Mouse (Mus musculus): ENCODE results near the gene Derl3.
A peak's percentile ranks its signal among the peaks of the same experiment; 100 is the strongest.
"Not testable (repeated sequence)": the region's sequence is repeated elsewhere in the genome, so short reads cannot be mapped to it uniquely, and the experiment has no call there.

Derl3 gene

GRCm38 (mm10) chr10:75893089-75893750 lies at the start of gene Derl3:
TSS of gene Derl3 (plus strand) at chr10:75893413.
- DNase-seq = peak; percentile 97 to 99

DNA sequence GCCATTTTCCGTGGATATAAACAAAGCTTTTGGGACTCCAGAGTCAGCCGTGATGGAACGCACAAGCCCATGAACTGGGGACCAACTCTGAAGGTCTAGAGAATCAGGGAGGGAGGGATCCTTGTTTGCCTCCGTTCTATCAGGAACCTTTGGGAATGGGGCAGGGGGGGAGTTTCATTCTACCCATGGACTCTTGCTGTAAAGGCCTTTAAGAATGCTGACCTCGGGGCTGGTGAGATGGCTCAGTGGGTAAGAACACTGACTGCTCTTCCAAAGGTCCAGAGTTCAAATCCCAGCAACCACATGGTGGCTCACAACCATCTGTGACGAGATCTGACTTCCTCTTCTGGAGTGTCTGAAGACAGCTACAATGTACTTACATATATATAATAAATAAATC lies 49.3 kb upstream of the Derl3 start:
- DNase-seq = not testable (repeated sequence)

DNA sequence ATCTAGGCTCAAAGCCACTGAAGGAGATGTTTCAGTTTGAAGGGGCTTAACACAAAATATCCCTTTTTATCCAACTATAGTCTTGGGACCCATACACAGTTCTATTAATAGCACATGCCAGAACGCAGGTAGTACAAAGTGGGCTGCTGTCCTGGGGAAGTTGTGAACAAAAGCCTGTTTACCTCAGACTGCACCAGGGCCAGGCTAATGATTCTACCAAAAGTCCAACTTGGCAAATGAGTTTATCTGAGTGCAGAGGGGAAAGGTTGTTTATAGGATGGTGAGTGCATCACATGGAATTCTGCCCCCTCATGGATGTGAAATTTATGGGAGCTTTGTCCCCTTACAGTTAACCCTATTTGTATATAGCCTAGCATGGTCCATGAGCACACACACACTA lies 48.4 kb upstream of the Derl3 start:
- DNase-seq = peak in 1 of 2 experiments; percentile 15

GRCm38 (mm10) chr10:75845306-75845930 lies 47.8 kb upstream of the Derl3 start:
- DNase-seq = no peak

DNA sequence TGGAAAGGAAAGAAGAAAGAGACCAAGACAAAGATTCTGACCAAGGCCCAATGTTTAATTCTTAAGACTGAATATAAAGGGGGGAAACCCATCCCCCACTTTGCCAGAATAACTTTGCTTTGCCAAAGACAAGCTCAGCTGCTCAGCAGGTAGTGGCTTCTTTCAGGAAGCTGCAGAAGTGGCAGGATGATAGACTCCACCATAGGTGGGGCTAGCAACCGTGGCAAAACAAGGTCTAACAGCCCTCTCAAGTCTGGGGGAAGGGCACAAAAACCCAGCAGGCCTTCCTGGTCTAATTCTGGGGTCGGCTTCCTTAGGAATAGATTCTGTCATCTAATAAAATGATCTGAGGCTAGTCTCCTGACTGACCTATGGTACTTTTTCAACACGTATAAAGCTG lies 44.8 kb upstream of the Derl3 start:
- DNase-seq = no peak

DNA sequence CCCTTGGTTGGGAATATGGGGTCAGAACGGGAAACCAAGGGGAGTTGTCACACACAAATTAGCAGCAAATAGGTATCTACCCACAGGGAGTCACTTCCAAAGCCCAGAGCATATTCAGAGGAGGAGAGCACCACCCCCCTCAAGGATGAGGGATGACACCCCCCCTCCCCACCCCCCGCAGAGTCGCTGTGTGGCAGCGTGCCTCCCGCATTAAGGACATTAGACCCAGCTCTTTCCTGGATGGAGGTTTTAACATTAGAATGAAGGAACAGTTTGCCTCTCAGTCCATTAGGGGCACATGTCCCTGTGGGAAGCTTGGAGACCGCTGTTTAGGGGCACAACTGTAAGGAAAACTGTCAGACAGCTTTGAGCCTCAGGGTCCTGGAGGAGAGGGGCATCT lies 42.1 kb upstream of the Derl3 start:
- DNase-seq = no peak

DNA sequence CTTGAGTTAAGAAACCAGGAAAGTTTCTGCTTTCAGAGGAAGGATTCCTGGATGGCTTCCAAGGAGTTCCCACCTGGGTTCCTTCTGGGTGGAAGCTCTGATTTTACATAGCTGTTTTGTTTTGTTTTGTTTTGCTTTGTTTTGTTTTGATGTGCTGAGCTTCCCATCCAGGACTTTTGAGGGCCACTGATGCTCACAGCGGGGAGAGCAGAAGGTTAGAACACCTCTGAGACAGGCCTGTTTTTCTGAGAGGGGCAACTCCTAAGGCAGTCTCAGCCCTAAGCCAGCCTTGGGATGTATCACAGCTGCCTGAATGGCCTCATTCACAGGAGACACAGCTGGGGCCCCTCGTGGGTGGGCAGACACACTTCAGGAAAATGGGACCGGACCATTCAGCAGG lies 41.5 kb upstream of the Derl3 start:
- no peak for DNase-seq

DNA sequence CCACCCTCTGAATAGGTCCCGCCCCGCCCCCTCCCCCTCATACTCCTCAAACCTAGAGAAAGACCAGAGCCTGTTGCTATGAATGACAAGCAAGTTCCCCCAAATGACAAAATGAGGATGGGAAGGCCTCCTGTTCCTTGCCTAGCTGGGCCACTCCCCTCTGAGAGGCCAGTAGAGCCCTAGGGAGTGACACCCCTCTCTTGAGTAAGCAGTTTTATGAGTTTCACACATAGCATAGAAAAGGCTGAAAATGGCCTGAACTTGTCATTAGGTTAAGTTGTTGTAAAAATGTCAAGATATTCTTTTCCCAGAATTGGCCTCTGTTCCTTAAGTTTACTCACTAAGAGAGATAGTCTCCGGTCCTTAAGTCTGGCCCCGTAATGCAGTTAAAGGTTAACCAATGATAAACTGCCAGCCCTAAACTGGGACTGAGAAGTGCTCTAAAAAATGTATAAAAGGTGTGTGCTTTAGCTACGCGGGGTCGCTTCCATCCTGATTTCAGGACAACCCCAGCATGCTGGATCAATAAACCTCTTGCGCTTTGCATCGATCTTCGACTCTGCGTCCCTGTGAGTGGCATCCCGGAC lies 40.6 kb upstream of the Derl3 start:
- no peak for DNase-seq

- DNase-seq = peak; percentile 88 to 94
Observed at GRCm38 (mm10) chr10:75853452-75853851, 39.8 kb upstream of the Derl3 start.

DNA sequence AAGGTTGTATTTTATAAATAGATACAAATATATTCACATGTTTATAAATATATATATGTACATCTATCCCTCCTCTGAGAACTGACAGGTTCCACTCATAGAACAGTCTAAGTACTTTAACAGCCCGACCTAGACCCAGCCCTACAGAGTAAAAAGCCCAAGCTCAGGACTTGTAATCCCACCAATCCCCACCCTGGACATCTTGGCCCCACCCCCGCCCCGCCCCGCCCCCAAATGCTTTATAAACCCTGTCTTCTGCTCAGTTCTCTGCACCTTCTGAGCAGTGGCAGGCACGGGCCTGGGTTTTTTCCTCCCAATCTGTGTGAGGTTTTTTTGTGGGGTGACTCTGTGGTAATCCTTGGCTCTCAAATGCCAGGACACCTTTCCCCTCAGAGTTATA lies 39.1 kb upstream of the Derl3 start:
- no peak for DNase-seq

DNA sequence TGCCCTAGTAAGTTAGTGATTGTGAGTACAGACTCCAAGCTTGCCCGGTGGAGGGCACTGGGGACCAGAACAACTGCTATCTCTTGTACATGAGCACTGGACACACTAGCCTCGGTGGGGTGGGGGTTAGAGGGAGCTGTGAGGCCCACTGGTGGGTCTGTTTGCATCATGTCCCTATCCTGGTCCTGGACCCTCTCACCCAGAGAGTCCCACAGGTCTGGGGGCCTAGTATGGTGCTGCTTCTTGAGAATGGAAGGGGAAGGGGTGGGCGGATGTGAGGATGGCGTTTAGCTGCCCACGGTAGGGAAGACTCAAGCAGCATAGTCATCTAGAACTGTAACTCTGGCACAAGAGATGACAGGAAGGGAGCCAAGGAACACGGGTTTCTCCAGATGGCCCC lies 38.4 kb upstream of the Derl3 start:
- DNase-seq = no peak

DNA sequence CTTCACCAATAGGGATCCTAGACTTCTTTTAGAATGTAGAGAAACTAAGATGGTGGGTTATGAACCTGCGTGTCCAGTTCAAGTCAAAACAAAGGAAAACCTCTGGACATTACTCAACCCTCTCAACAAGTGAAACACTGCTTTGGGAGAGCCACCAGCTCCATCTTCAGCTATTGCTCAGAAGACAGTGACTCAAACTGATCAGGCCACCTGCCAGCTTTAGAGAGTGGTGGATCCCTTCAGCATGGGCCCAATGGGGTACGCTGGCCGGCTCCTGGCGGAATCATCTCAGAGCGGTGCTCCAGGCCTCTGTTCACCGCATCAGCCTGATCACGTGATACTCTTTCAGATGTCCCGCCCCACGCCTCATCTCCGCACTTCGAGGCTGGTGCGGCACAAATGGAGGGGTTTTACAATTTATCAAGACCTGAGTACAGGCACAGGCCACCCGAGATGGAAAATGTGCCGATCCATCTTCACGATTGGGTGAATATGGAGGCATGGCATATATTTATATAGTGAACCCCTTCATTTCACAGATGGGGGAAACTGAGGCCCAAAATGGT lies 37.7 kb upstream of the Derl3 start:
- no peak for DNase-seq

GRCm38 (mm10) chr10:75856155-75856907 lies 36.9 kb upstream of the Derl3 start:
- DNase-seq = no peak

GRCm38 (mm10) chr10:75856976-75857375 lies 36.2 kb upstream of the Derl3 start:
- peak in 1 of 2 experiments; percentile 13 for DNase-seq

DNA sequence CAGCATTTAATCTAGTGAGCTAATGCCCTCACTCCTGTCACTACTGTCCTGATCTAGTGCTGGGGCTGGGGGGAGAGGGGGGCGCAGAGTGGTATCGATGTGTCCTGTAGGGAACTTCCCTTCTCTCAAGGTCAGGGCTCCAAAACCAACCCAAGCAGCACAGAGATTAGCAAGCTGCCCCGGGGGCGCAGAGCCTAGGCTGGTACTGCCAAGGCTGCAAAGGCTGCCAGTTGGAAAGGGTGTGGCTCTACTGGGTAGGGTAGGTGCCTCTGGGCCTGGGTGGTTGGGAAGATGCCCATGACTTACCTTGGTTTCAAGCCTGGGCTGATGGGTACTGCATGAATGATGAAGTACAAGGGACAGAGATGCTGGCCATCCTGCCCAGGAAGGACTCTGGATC lies 35.6 kb upstream of the Derl3 start:
- peak; percentile 48 to 75 for DNase-seq

DNA sequence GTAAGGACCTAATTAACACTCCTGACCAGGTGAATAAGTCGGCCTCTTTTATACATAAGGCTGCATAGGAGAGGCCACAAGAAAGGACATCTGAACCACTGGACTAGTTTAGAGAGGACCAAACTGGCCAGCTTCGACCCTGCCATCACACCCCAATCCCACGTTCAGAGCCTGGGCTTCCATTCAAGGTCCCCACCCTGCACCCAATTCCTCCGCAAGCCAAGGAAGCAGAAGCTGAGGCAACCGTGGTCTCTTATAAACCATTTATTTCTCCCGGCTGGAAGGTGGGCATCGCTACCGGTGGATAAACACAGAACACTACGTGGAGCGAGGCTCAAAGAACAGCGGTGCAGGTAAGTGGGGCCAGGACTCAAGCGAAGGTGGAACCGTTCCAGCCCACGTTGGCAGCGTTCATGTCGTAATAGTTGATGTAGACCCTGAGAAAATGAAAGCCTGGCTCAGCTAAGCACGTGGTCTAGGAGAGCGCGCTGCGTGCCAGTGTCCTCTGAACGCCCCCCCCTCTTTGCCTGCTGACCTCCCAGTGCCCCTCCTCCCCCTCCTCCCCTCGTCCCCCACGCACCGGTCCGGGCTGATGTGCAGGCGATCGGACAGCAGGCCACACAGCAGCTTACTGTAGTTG lies 34.0 kb upstream of the Derl3 start:
- peak in 1 of 2 experiments; percentile 69 for DNase-seq

DNA sequence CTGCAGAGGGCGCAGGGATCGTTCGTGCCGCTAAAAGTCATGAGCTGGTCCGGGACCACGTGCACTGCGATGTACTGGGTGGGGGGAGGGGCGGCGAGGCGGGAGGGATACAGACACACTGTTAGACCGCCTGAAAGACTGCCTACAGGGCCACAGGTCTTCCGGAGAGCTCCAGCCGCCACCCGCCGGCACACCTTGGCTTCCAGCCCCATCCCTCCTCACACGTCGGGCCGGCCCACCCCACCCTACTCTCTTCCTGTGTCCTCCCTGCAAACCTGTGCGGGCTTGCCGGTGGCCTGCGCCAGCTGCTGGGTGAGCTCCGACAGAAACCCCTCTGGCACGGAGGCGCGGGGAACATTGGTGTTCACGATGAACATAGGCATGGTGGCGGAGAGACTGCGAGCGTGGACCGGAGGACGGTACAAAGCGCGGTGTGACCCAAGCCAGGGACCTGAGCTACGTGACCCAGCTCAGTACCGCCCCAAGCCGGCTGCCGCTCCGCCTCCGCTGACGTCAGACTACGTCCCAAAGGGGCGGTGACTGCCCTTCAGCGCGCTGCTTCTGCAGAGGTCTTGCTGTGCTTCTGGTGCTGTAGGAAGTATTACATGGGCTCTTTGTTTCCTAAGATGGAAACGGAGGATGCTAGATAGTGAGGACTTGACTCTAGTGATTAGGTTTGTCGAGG lies 33.3 kb upstream of the Derl3 start, which contains the start of gene Mif:
Gene Mif (minus strand): TSS at position 455 of the 685 bp plus-strand sequence.
- peak; percentile 88 to 94 for DNase-seq

GRCm38 (mm10) chr10:75860746-75861145 lies 32.5 kb upstream of the Derl3 start:
- DNase-seq = peak in 1 of 2 experiments; percentile 62

GRCm38 (mm10) chr10:75861587-75861986 lies 31.6 kb upstream of the Derl3 start:
- DNase-seq = no peak

GRCm38 (mm10) chr10:75872025-75872914 lies 20.9 kb upstream of the Derl3 start:
- DNase-seq = no peak

Measured in kidney, postnatal 25 days (tissue).